Mouse (Mus musculus): ENCODE measurements at regions not wholly inside any gene's neighbourhood (a gene's known extent, or its start where the extent isn't known, plus 50 kb on each side); places are given as distances from the start of the nearest gene placed in this dataset.
"Not testable (repeated sequence)": the region's sequence is repeated elsewhere in the genome, so short reads cannot be mapped to it uniquely, and the experiment has no call there.

GRCm38 (mm10) chr11:22573166-22573565 is 61.3 kb downstream of the Tmem17 start:
- no peak for DNase-seq (ENCODE audit: extremely low spot score in 1 of 2, low spot score in 2 of 2)
- H3K4me3 ChIP-seq: no peak overlapping the region
- no peak for TF ChIP-seq CTCF (IDR thresholded peaks at IDR 0.05)
- intact Hi-C loops (cut with DNase I): no loop called here
- H3K27ac ChIP-seq: no peak overlapping the region

GRCm38 (mm10) chr11:22573802-22574201 is 61.9 kb downstream of the Tmem17 start:
- TF ChIP-seq CTCF (IDR thresholded peaks at IDR 0.05): no peak

GRCm38 (mm10) chr11:22574506-22574905 is 62.6 kb downstream of the Tmem17 start:
- Histone ChIP-seq H3K27ac (no peak overlapping the region), H3K4me3 (no peak overlapping the region)
- DNase-seq (ENCODE audit: extremely low spot score in 1 of 2, low spot score in 2 of 2): no peak
- intact Hi-C loops (cut with DNase I): no loop called here
- no peak for TF ChIP-seq CTCF (IDR thresholded peaks at IDR 0.05)

More at GRCm38 (mm10) chr11:22573802-22574201, 61.9 kb downstream of the Tmem17 start:
- no peak for DNase-seq (ENCODE audit: extremely low spot score in 1 of 2, low spot score in 2 of 2)
- no peak overlapping the region for H3K4me3 ChIP-seq
- no peak overlapping the region for H3K27ac ChIP-seq
- intact Hi-C loops (cut with DNase I): no loop called here

- DNase-seq (ENCODE audit: extremely low spot score in 1 of 2, low spot score in 2 of 2): no peak
- TF ChIP-seq CTCF (IDR thresholded peaks at IDR 0.05): no peak
- no peak overlapping the region for H3K4me3 ChIP-seq
- intact Hi-C loops (cut with DNase I): no loop called here
- no peak overlapping the region for H3K27ac ChIP-seq
These were observed 72.2 kb downstream of the Tmem17 start for GRCm38 (mm10) chr11:22584100-22584487.

- no peak for TF ChIP-seq CTCF (IDR thresholded peaks at IDR 0.05)
- Histone ChIP-seq H3K27ac (peak overlapping the region; percentile 20; the same call in 1 of the 2 replicates), H3K4me3 (no peak overlapping the region)
- intact Hi-C loops (cut with DNase I): loop anchor here (5.0 kb wide), 1 partner anchor 72 kb away; the partner anchor contains the start of gene Tmem17
- DNase-seq (ENCODE audit: extremely low spot score in 1 of 2, low spot score in 2 of 2): peak in 1 of 2 experiments; percentile 26
These were observed 72.7 kb downstream of the Tmem17 start for GRCm38 (mm10) chr11:22584488-22585158.

- no peak overlapping the region for H3K4me3 ChIP-seq
- no peak for TF ChIP-seq CTCF (IDR thresholded peaks at IDR 0.05)
- peak in 1 of 2 experiments; percentile 23 for DNase-seq (ENCODE audit: extremely low spot score in 1 of 2, low spot score in 2 of 2)
- peak overlapping the region; percentile 36; the same call in 1 of the 2 replicates for H3K27ac ChIP-seq
- intact Hi-C loops (cut with DNase I): loop anchor here (5.0 kb wide), 1 partner anchor 75 kb away; the partner anchor contains the start of gene Tmem17
These were observed 75.9 kb downstream of the Tmem17 start for GRCm38 (mm10) chr11:22587691-22588241.

GRCm38 (mm10) chr11:22588546-22588945 is 76.7 kb downstream of the Tmem17 start:
- Histone ChIP-seq H3K27ac (no peak overlapping the region), H3K4me3 (no peak overlapping the region)
- TF ChIP-seq CTCF (IDR thresholded peaks at IDR 0.05): no peak
- no peak for DNase-seq (ENCODE audit: extremely low spot score in 1 of 2, low spot score in 2 of 2)
- intact Hi-C loops (cut with DNase I): loop anchor here (5.0 kb wide), 1 partner anchor 76 kb away; the partner anchor contains the start of gene Tmem17

GRCm38 (mm10) chr11:22589901-22590300 is 78.0 kb downstream of the Tmem17 start:
- intact Hi-C loops (cut with DNase I): loop anchor here (5.0 kb wide), 1 partner anchor 78 kb away; the partner anchor contains the start of gene Tmem17

GRCm38 (mm10) chr11:22591050-22591449 is 79.2 kb downstream of the Tmem17 start:
- H3K4me3 ChIP-seq; DNase-seq (ENCODE audit: extremely low spot score in 1 of 2, low spot score in 2 of 2); H3K27ac ChIP-seq; intact Hi-C loops (cut with DNase I): not testable (repeated sequence)

More at GRCm38 (mm10) chr11:22589901-22590300, 78.0 kb downstream of the Tmem17 start:
- no peak overlapping the region for H3K4me3 ChIP-seq
- no peak for DNase-seq (ENCODE audit: extremely low spot score in 1 of 2, low spot score in 2 of 2)
- no peak for TF ChIP-seq CTCF (IDR thresholded peaks at IDR 0.05)
- no peak overlapping the region for H3K27ac ChIP-seq

GRCm38 (mm10) chr11:22592706-22593105 is 80.8 kb downstream of the Tmem17 start:
- no peak overlapping the region for H3K27ac ChIP-seq
- no peak for TF ChIP-seq CTCF (IDR thresholded peaks at IDR 0.05)
- no peak for DNase-seq (ENCODE audit: extremely low spot score in 1 of 2, low spot score in 2 of 2)
- intact Hi-C loops (cut with DNase I): no loop called here
- no peak overlapping the region for H3K4me3 ChIP-seq

GRCm38 (mm10) chr11:22596076-22596804 is 84.4 kb downstream of the Tmem17 start:
- DNase-seq (ENCODE audit: extremely low spot score in 1 of 2, low spot score in 2 of 2): no peak
- H3K27ac ChIP-seq: no peak overlapping the region
- H3K4me3 ChIP-seq: no peak overlapping the region
- intact Hi-C loops (cut with DNase I): no loop called here
- no peak for TF ChIP-seq CTCF (IDR thresholded peaks at IDR 0.05)

- Histone ChIP-seq H3K27ac (no peak overlapping the region), H3K4me3 (no peak overlapping the region)
- intact Hi-C loops (cut with DNase I): no loop called here
- no peak for DNase-seq (ENCODE audit: extremely low spot score in 1 of 2, low spot score in 2 of 2)
- TF ChIP-seq CTCF (IDR thresholded peaks at IDR 0.05): no peak
These were observed 84.9 kb downstream of the Tmem17 start for GRCm38 (mm10) chr11:22596805-22597149.
